ENCODE assay signal across 17 mouse cellular contexts in genomic region chr6:113013550-113013949, GRCm38 (mm10). TPM values are rescaled to one million over a fixed set of nuclear protein-coding genes. Genes with fewer than 3 reads are reported as not detected.
DNase-seq lines count a peak whose midpoint lies in the region; ATAC-seq lines count a peak whose summit lies in the region.
"Had no signal": no experiment of that assay in that cellular context is flagged by ENCODE, and none has a peak within 500 bp of the region (broad histone marks: within the 10 kb centered on the region; RNA-seq: fewer than 3 reads in every experiment).

No protein-coding gene starts in this region.

- intact Hi-C loops in left cerebral cortex, postnatal 36 days (cut with DNase I): no loop called here

- peak; percentile 37 for DNase-seq in MN1 (ENCODE audit: low spot score)
- DNase-seq in adrenal gland, postnatal 10 days: no peak
- DNase-seq in left cerebral cortex, postnatal 36 days (ENCODE audit: low spot score in 2 of 2): no peak
- no peak for DNase-seq in frontal cortex, postnatal 10 days (ENCODE audit: low spot score in 2 of 2)
- DNase-seq in thymus, postnatal 36 days: no peak
- DNase-seq: adrenal gland, postnatal 36 days; cerebellum, adult 2 months; gastrocnemius, postnatal 10 days; kidney, adult 9 months; lung, adult 18-20 months; spleen, adult 18-20 months; thymus, postnatal 4 days had no signal

- H3K27ac ChIP-seq in embryonic facial prominence, embryonic 13.5 days: peak overlapping the region; percentile 75; the same call in 1 of the 2 replicates
- peak overlapping the region; percentile 81 for H3K27ac ChIP-seq in hindbrain, embryonic 13.5 days
- H3K27ac ChIP-seq in midbrain, embryonic 12.5 days (replicated peaks): peak overlapping the region; percentile 89

- H3K4me2 ChIP-seq in embryonic facial prominence, embryonic 13.5 days: no peak overlapping the region
- H3K4me2 ChIP-seq in hindbrain, embryonic 13.5 days: no peak overlapping the region
- H3K4me2 ChIP-seq in midbrain, embryonic 12.5 days (replicated peaks): no peak overlapping the region

- H3K4me3 ChIP-seq in embryonic facial prominence, embryonic 13.5 days: no peak overlapping the region
- H3K4me3 ChIP-seq in hindbrain, embryonic 13.5 days: no peak overlapping the region
- no peak overlapping the region for H3K4me3 ChIP-seq in midbrain, embryonic 12.5 days
- H3K4me3 ChIP-seq: left cerebral cortex, adult 2 months; megakaryocyte, embryonic 14.5 days had no signal

- ATAC-seq in embryonic facial prominence, embryonic 13.5 days (ENCODE audit: insufficient number of reproducible peaks, insufficient read depth, low FRiP score, low TSS enrichment, low read depth): no peak
- ATAC-seq in hindbrain, embryonic 13.5 days (ENCODE audit: low FRiP score): no peak
- no peak for ATAC-seq in midbrain, embryonic 12.5 days (ENCODE audit: low FRiP score, low read depth)

- H3K9me3 ChIP-seq in embryonic facial prominence, embryonic 13.5 days: no peaks in the 10 kb centered on the region
- H3K9me3 ChIP-seq in hindbrain, embryonic 13.5 days: no peaks in the 10 kb centered on the region
- no peaks in the 10 kb centered on the region for H3K9me3 ChIP-seq in midbrain, embryonic 12.5 days

- H3K27me3 ChIP-seq in embryonic facial prominence, embryonic 13.5 days: no peaks in the 10 kb centered on the region
- no peaks in the 10 kb centered on the region for H3K27me3 ChIP-seq in hindbrain, embryonic 13.5 days
- H3K27me3 ChIP-seq in midbrain, embryonic 12.5 days: no peaks in the 10 kb centered on the region

- no peaks in the 10 kb centered on the region for H3K36me3 ChIP-seq in embryonic facial prominence, embryonic 13.5 days
- H3K36me3 ChIP-seq in hindbrain, embryonic 13.5 days: no peaks in the 10 kb centered on the region
- no peaks in the 10 kb centered on the region for H3K36me3 ChIP-seq in midbrain, embryonic 12.5 days

- 89% methylated on average over 4 of the region's 4 CpGs for WGBS in embryonic facial prominence, embryonic 13.5 days
- 78% methylated on average over 4 of the region's 4 CpGs for whole genome bisulfite sequencing in hindbrain, embryonic 13.5 days
- WGBS in midbrain, embryonic 12.5 days: 84% methylated on average over 4 of the region's 4 CpGs

- no peak overlapping the region for H3K9ac ChIP-seq in embryonic facial prominence, embryonic 13.5 days
- no peak overlapping the region for H3K9ac ChIP-seq in hindbrain, embryonic 13.5 days
- H3K9ac ChIP-seq in midbrain, embryonic 12.5 days (replicated peaks): no peak overlapping the region

- peaks cover 33% of the 10 kb centered on the region for H3K4me1 ChIP-seq in embryonic facial prominence, embryonic 13.5 days
- H3K4me1 ChIP-seq in hindbrain, embryonic 13.5 days (replicated peaks): peaks cover 39% of the 10 kb centered on the region
- H3K4me1 ChIP-seq in midbrain, embryonic 12.5 days: peaks cover 51% of the 10 kb centered on the region

RNA-seq across cellular contexts. Expression of gene Thumpd3, which starts 32.5 kb away (rescaled TPM):
- polyA plus RNA-seq in embryonic facial prominence, embryonic 13.5 days (2015; fragmentation: Nextera tagmentation; extraction: Ambion mirVana): 55.0 and 55.9 TPM in 2 replicates
- 56.4 and 58.8 TPM in 2 replicates for polyA plus RNA-seq in hindbrain, embryonic 13.5 days (2015; fragmentation: Nextera tagmentation; extraction: Ambion mirVana)
- 63.9 and 65.2 TPM in 2 replicates for polyA plus RNA-seq in midbrain, embryonic 12.5 days (2016; fragmentation: Nextera tagmentation; extraction: Ambion mirVana)
- 10 to 100 TPM; 30.9 to 35.1 TPM for total RNA-seq in adrenal gland, postnatal 10 days (2021)
- 10 to 100 TPM; 22.6 to 30.6 TPM for total RNA-seq in left cerebral cortex, postnatal 36 days (2021)
